Mouse (Mus musculus) thymus, adult 2 months (tissue): ENCODE results near the gene Irx2.

ENCODE experiments used
- CTCF ChIP-seq: fragments of 200-500 bp; IDR thresholded peaks from 2 replicates; pipeline ENCODE4 v1.5.1; 2012; ENCODE audit warnings: mild to moderate bottlenecking, control low read depth, low read length, moderate library complexity, borderline replicate concordance; ENCODE audit not compliant: control insufficient read depth, poor library complexity, insufficient read depth; ENCODE audit errors: extremely low read depth
- POLR2A ChIP-seq: fragments of 200-500 bp; IDR thresholded peaks from 2 replicates; pipeline ENCODE4 v1.6.1; 2012; ENCODE audit warnings: mild to moderate bottlenecking, low read length, control low read depth, moderate library complexity; ENCODE audit not compliant: control insufficient read depth, poor library complexity, insufficient read depth; ENCODE audit errors: extremely low read depth

- TF ChIP-seq CTCF, result no peak
- TF ChIP-seq POLR2A, result no peak
These were observed 27.8 kb downstream of the Irx2 start for GRCm38 (mm10) chr13:72656447-72656846.
